Mouse (Mus musculus) embryonic facial prominence, embryonic 10.5 days (tissue): ENCODE results near the gene Dpyd. TPM values are rescaled to one million over a fixed set of nuclear protein-coding genes. Genes with fewer than 3 reads are reported as not detected.

Experiments used
- DNase-seq: peaks from one replicate; pipeline ENCODE4 v3.0.0-alpha.2; 2017; ENCODE audit warnings: low spot score
- H3K27ac ChIP-seq: fragments of 300-500 bp; sonication (generic); replicated peaks from 2 replicates; pipeline ENCODE4 v1.5.1; 2016; ENCODE audit warnings: mild to moderate bottlenecking
- H3K27me3 ChIP-seq: fragments of 300-500 bp; sonication (generic); replicated peaks from 2 replicates; pipeline ENCODE4 v1.6.1; 2016; ENCODE audit warnings: low read depth, mild to moderate bottlenecking; ENCODE audit not compliant: poor library complexity, severe bottlenecking
- H3K36me3 ChIP-seq: fragments of 300-500 bp; sonication (generic); replicated peaks from 2 replicates; pipeline ENCODE4 v1.6.1; 2016; ENCODE audit warnings: mild to moderate bottlenecking, moderate library complexity
- H3K4me1 ChIP-seq: fragments of 300-500 bp; sonication (generic); 2 replicates; pipeline ENCODE4 v1.6.1; 2016
- H3K4me3 ChIP-seq: fragments of 300-500 bp; sonication (generic); 2 replicates; pipeline ENCODE4 v1.5.1; 2016; ENCODE audit warnings: mild to moderate bottlenecking, moderate library complexity
- H3K9me3 ChIP-seq: fragments of 300-500 bp; sonication (generic); 2 replicates; pipeline ENCODE4 v1.6.1; 2016; ENCODE audit warnings: mild to moderate bottlenecking
- WGBS: fragments of 180-500 bp; shearing (Covaris S2); methylation state at CpG from one replicate; pipeline ENCODE4 v1.1.7; 2016; 5-methylcytosine and 5-hydroxymethylcytosine counted together
- polyA plus RNA-seq: library from polyadenylated mRNA; unstranded; fragments of >200 nt; fragmentation: Nextera tagmentation; extraction: Ambion mirVana; gene quantifications from 2 replicates; pipeline ENCODE4 v1.2.1, GENCODE M21; 2016

Dpyd gene
- polyA plus RNA-seq, result 6.6 and 7.0 TPM in 2 replicates

DNA sequence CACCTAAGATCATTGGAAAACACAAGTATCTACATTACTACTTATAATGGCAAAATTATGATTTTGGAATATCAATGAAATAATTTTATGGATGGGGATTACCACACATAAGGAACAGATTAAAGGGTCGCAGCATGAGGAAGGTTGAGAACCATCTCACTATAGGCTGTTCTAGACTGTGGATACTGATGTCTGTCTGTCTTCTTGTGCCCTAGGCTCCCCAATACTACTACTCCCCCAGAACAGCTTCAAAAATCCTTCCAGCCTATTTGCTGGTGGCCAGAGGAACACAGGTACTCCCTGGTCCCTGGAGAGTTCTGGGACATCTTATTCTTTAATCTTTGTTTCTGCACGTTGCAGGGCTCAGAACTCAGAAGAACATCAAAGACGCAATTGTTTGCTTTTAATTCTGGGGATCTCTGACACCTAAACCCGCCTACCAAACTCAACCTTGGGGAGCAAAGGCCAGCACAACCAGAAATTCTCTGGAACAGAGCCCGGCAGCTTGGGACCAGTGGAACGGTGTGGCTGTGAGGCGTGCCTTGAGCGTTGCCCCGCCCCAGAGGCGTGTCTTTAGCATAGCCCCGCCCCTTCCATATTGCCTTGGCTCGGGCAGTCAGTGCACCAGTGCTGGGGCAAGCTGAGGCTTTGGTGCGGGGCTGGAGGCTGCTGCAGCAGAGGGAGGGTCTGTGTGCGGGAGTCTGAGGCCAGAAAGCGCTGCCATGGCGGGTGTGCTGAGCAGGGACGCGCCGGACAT lies at the start of gene Dpyd:
Gene Dpyd (plus strand): TSS at position 576 of the 757 bp plus-strand sequence.
- 5% methylated on average over 19 of the region's 19 CpGs for WGBS
- Histone ChIP-seq H3K4me1 (peaks cover 7% of the 10 kb centered on the region; the same call in 1 of the 2 replicates), H3K36me3 (no peaks in the 10 kb centered on the region), H3K27ac (peak within 1 kb of the TSS; percentile 79), H3K27me3 (0 out of 2 replicates have a peak, but pooled peaks cover 3% of the 10 kb centered on the region), H3K4me3 (peak within 1 kb of the TSS; percentile 84), H3K9me3 (no peaks in the 10 kb centered on the region)
- DNase-seq, result peak; percentile 91

DNA sequence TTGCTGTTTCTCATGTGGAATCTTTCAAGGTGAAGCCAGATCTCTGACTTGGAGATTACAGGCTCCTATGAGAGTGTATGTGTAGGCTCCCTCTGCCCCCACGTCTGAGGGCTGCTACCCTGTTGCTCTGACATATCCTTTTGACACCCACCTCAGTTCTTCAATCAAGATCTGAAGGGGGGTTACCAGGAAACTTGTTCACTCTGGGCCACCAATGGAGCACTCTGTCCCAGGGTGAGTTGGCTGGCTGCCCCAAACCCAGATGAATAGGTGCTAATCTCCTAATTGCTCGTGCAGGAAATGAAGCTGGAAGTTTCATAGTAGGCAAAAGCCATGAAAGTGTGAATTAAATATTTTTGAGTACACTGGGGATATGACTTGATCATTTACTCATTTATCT lies 24.3 kb upstream of the Dpyd start:
- no peaks in the 10 kb centered on the region for H3K9me3 ChIP-seq
- H3K4me1 ChIP-seq, result peaks cover 8% of the 10 kb centered on the region
- no peak overlapping the region for H3K4me3 ChIP-seq
- no peak overlapping the region for H3K27ac ChIP-seq
- no peaks in the 10 kb centered on the region for H3K36me3 ChIP-seq
- WGBS, result 54% methylated on average over 2 of the region's 2 CpGs
- DNase-seq, result no peak
- H3K27me3 ChIP-seq, result 0 out of 2 replicates have a peak, but pooled peaks cover under 1% of the 10 kb centered on the region

DNA sequence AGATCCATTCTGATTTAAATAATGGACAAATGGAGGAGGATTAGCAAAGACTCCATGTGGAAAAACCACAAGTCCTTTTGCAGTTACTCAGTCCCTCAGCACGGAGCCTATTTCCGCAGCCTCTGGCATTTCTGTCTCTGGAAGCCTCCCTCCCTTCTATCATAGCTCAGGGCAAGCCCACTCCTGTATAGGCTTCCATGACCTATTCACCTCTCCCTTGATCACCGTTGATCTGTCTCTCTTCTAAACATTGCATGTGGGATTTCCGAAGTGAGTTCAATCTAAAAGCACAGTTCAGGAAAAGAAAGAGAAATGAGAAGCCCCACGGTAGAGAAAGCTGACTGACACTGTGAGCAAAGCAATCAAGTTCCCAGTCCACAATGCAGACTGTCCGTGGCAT lies 20.2 kb upstream of the Dpyd start:
- 21% methylated on average over 6 of the region's 6 CpGs for WGBS
- peaks cover 17% of the 10 kb centered on the region for H3K27me3 ChIP-seq
- H3K9me3 ChIP-seq, result no peaks in the 10 kb centered on the region
- H3K36me3 ChIP-seq, result no peaks in the 10 kb centered on the region
- H3K27ac ChIP-seq, result no peak overlapping the region
- H3K4me3 ChIP-seq, result no peak overlapping the region
- H3K4me1 ChIP-seq, result peaks cover 11% of the 10 kb centered on the region
- no peak for DNase-seq

DNA sequence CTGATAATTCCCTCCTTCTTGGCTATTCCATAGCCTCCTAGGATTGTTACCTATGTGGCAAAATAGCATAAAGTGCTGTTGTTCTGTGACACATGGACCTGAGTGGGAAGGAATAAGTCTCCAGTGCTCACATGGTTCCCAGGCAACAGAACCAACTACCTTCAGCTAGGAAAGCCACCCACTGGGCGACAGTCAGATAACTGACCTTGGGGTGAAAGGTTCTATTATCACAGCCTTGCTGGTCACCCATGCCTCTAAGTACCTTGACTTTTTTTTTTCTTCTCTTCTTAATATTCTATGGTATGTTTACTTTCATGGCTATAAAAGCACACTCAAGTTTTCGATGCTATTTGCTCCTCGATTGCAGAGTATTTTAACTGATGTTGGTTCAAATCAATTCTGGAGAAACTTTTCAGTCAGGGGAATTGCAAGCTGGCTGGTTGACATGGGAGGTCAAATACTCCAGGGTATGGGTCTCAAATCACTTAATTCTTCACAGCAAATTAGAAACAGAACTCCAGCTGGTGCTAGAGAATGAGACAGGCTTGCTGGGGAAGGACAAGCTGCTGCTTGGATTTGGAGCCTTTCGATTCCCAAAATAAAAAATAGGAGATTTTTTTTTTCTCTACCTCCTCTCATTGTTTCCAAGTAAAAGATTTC lies 14.2 kb upstream of the Dpyd start:
- peaks cover 33% of the 10 kb centered on the region for H3K27me3 ChIP-seq
- H3K4me1 ChIP-seq, result peaks cover 21% of the 10 kb centered on the region
- H3K36me3 ChIP-seq, result no peaks in the 10 kb centered on the region
- H3K9me3 ChIP-seq, result no peaks in the 10 kb centered on the region
- no peak overlapping the region for H3K27ac ChIP-seq
- H3K4me3 ChIP-seq, result no peak overlapping the region
- DNase-seq, result peak; percentile 37
- WGBS, result 26% methylated on average over 4 of the region's 4 CpGs

DNA sequence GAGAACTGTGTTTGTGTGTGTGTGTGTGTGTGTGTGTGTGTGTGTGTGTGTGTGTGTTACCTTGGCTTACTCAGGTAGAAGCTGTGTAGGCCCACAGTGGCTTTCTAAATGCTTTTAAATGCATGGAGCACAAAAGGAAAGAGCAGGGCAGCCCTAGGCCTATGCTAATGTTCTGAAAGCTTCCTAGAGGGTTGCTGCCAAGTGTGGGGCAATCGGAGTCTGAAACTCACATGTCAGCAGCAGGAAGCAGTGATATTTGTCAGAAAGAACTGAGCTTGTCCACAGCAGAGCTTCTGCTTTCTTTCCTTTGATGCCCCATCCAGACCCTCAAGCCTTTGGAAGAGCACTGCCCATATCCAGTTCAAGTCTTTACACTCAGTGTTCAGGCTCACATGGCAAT lies 4.3 kb upstream of the Dpyd start:
- H3K36me3 ChIP-seq, result no peaks in the 10 kb centered on the region
- H3K9me3 ChIP-seq, result no peaks in the 10 kb centered on the region
- no peak overlapping the region for H3K27ac ChIP-seq
- peaks cover 7% of the 10 kb centered on the region; the same call in 1 of the 2 replicates for H3K4me1 ChIP-seq
- H3K4me3 ChIP-seq, result no peak overlapping the region
- 0 out of 2 replicates have a peak, but pooled peaks cover 3% of the 10 kb centered on the region for H3K27me3 ChIP-seq
- WGBS, result 72% methylated on average over 1 of the region's 1 CpGs
- no peak for DNase-seq

DNA sequence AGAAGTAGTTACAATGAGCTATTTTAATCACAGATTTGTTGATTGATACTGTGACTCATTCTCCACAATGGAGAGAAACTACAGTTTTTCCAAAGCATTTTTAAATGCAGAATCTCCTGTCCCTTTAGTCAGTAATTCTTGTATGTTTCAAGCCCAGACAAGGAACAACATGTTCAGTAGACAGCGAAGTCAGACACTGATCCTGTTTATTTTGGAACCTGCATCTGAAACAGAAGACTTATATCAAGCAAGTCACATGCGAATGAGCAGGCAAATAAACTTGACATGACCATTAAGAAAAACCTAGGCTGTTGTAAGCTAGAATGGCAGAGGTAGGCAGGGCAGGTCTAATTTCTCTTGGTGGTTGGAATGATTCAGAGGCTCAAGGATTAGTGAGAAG lies 2.0 kb upstream of the Dpyd start:
- no peak overlapping the region for H3K4me3 ChIP-seq
- H3K27ac ChIP-seq, result no peak overlapping the region
- H3K4me1 ChIP-seq, result peaks cover 7% of the 10 kb centered on the region; the same call in 1 of the 2 replicates
- no peaks in the 10 kb centered on the region for H3K36me3 ChIP-seq
- DNase-seq, result no peak
- H3K9me3 ChIP-seq, result no peaks in the 10 kb centered on the region
- WGBS, result 96% methylated on average over 2 of the region's 2 CpGs
- H3K27me3 ChIP-seq, result 0 out of 2 replicates have a peak, but pooled peaks cover 3% of the 10 kb centered on the region

DNA sequence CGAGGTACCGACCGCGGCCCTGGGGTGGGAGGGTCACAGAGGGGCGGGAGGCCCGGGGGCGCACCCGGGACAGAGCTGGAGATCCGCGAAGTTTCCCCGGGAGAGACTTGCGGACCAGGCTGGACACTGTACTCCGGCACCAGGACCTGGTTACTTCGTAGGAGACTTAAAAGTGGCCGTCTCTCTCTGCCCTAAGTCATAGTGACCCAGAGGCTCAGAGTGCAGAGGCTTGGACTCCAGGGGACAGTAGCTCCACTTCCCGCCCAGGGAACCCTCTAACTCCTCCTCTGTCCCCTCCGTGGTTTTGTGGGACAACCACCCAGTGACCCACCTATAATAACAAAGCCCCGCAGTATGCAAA lies 362 bp downstream of the Dpyd start:
- Histone ChIP-seq H3K9me3 (no peaks in the 10 kb centered on the region), H3K4me1 (peaks cover 10% of the 10 kb centered on the region; the same call in 1 of the 2 replicates), H3K4me3 (peak overlapping the region; percentile 84), H3K27me3 (0 out of 2 replicates have a peak, but pooled peaks cover 3% of the 10 kb centered on the region), H3K27ac (peak overlapping the region; percentile 79), H3K36me3 (no peaks in the 10 kb centered on the region)
- DNase-seq, result no peak
- 0% methylated on average over 18 of the region's 18 CpGs for WGBS

DNA sequence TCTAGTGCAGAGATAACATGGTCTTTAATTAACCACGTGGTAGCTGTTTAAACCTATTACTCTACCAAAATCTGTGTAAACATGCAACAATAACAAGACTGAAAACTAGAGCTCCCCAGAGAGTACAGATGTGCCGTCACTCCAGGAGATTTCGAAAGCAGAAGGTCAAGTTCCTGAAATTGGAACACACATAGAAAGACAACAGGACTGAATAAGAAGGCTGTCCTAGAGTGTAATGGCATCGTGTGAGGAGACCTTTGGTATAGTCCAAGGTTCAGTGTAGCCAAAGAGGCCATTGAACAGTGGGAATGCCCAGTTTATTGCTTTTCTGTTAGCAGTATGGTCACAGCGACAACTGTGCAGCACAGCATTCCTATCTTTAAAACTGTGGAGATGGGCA lies 4.8 kb downstream of the Dpyd start:
- H3K27ac ChIP-seq, result no peak overlapping the region
- DNase-seq, result no peak
- WGBS, result 53% methylated on average over 5 of the region's 5 CpGs
- H3K9me3 ChIP-seq, result no peaks in the 10 kb centered on the region
- H3K4me3 ChIP-seq, result no peak overlapping the region
- peaks cover 8% of the 10 kb centered on the region; the same call in 1 of the 2 replicates for H3K4me1 ChIP-seq
- H3K27me3 ChIP-seq, result no peaks in the 10 kb centered on the region
- no peaks in the 10 kb centered on the region for H3K36me3 ChIP-seq

DNA sequence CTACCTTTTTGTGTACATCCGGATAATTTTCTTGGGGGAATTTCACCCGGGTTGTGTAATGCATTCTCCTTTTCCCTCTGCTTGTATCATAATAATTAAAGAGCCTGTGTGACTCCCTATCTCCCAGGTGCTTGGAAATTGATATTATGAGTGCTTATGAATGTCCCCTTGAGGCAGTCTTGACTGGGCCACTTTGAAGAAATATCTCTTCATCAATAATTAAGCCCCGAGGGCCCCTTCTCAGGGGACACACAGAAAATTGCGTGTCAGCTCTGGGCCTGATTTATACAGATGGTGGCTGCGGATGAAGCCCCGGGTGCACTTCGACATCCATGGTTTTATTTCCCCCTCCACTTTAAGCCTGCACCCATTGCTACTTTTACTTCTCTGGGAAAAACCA lies 8.3 kb downstream of the Dpyd start:
- Histone ChIP-seq H3K9me3 (no peaks in the 10 kb centered on the region), H3K4me3 (no peak overlapping the region), H3K27ac (no peak overlapping the region), H3K4me1 (0 out of 2 replicates have a peak, but pooled peaks cover 3% of the 10 kb centered on the region), H3K36me3 (no peaks in the 10 kb centered on the region), H3K27me3 (no peaks in the 10 kb centered on the region)
- DNase-seq, result no peak
- WGBS, result 75% methylated on average over 7 of the region's 7 CpGs

DNA sequence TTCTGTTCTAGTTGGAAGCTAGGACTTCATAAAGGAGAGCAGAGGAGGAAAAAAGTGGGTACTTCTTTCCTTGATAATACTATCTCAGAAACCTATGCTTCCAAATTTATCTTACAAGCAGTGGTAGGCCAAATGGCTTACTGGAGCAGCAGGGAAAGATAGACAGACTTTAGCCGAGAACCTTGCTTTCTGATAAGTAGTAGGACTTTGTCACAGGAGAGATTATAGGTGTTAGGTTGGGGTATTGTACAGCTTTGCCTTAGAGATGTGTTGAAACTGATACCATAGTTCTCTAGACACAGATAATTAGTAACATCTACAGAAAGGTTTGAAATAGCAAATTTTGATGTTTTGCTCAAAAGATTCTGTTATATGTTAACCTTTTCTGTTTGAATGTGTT lies 28.6 kb downstream of the Dpyd start:
- no peak overlapping the region for H3K4me3 ChIP-seq
- H3K27me3 ChIP-seq, result no peaks in the 10 kb centered on the region
- no peaks in the 10 kb centered on the region for H3K36me3 ChIP-seq
- H3K4me1 ChIP-seq, result no peaks in the 10 kb centered on the region
- no peak for DNase-seq
- no peak overlapping the region for H3K27ac ChIP-seq
- WGBS, result 82% methylated on average over 1 of the region's 1 CpGs
- no peaks in the 10 kb centered on the region for H3K9me3 ChIP-seq

DNA sequence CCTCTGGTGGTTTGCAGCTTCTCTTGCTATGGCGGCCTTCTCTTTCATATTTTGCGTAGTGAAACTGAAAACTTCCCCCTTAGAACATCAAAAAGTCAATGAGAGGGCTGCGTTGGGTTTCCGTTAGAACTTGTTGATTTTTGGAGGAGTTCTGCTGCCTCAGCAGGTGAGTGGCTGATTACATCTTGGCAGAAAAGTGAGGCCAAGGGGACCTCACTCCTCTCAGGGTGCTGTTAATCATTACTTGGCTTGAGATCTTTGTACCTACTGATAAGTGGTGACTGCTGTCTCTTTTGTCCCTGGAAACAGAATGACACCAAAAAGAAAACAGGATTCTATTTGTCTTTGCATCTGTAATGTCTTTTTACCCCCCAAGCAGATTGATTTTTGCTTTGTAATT lies 32.9 kb downstream of the Dpyd start:
- no peak overlapping the region for H3K27ac ChIP-seq
- no peak overlapping the region for H3K4me3 ChIP-seq
- H3K27me3 ChIP-seq, result no peaks in the 10 kb centered on the region
- no peaks in the 10 kb centered on the region for H3K9me3 ChIP-seq
- H3K36me3 ChIP-seq, result no peaks in the 10 kb centered on the region
- no peaks in the 10 kb centered on the region for H3K4me1 ChIP-seq
- 89% methylated on average over 4 of the region's 4 CpGs for WGBS
- DNase-seq, result no peak

DNA sequence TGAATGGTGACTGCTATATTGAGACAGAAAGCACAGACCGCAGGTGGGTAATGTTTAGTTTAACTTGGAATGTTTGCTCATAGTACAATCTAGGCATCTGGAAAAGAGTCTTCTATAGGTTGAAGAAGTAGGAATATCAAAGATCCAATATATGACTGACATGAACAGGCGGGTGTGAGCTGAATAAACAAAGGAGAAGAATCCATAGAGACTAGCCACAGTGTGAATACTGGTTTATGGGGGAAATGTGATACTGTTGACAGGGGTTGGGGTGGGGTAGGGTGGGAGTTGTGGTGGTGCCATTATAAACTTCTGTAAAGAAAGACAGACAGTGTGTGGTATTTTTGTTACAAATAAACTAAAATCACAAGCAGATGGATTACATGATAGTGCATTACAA lies 33.8 kb downstream of the Dpyd start:
- 76% methylated on average over 2 of the region's 2 CpGs for WGBS
- no peak overlapping the region for H3K27ac ChIP-seq
- no peak overlapping the region for H3K4me3 ChIP-seq
- DNase-seq, result no peak
- H3K27me3 ChIP-seq, result no peaks in the 10 kb centered on the region
- H3K9me3 ChIP-seq, result no peaks in the 10 kb centered on the region
- H3K4me1 ChIP-seq, result no peaks in the 10 kb centered on the region
- H3K36me3 ChIP-seq, result no peaks in the 10 kb centered on the region
